Mouse (Mus musculus) midbrain, embryonic 13.5 days (tissue): ENCODE measurements around the gene Eif3j1. TPM values are rescaled to one million over a fixed set of nuclear protein-coding genes. Genes with fewer than 3 reads are reported as not detected.

Experiments
- microRNA-seq: library from miRNA; unstranded; fragments of <30 nt; microRNA quantifications from one replicate; pipeline ENCODE4, GENCODE M21; 2016
- polyA plus RNA-seq: library from polyadenylated mRNA; unstranded; fragments of >200 nt; fragmentation: Nextera tagmentation; extraction: Ambion mirVana; gene quantifications from 2 replicates; pipeline ENCODE4 v1.2.1, GENCODE M21; 2015

The Eif3j1 gene
- polyA plus RNA-seq, 1 experiment from 2014 or later, result 10.2 TPM

Small RNA genes within 50 kb of the gene (microRNA-seq; reads per million reads assigned to microRNA genes)
- gene Gm47314, result not detected

Other genes with a start within 250 kb of the Eif3j1 start
- gene Frmd5, start 221.5 kb upstream of the Eif3j1 start, polyA plus RNA-seq, result 27.7 and 31.6 TPM in 2 replicates
- gene Casc4, start 161.6 kb upstream of the Eif3j1 start, polyA plus RNA-seq, result 26.0 and 26.2 TPM in 2 replicates
- gene Ctdspl2, start 72.5 kb upstream of the Eif3j1 start, polyA plus RNA-seq, result 43.0 and 46.0 TPM in 2 replicates
- 0.49 and 0.79 TPM in 2 replicates for gene Mageb3, start 72.5 kb upstream of the Eif3j1 start, polyA plus RNA-seq
- gene Spg11, start 89.8 kb downstream of the Eif3j1 start, polyA plus RNA-seq, result 9.7 and 11.2 TPM in 2 replicates
- 82.5 and 82.7 TPM in 2 replicates for gene B2m, start 119.1 kb downstream of the Eif3j1 start, polyA plus RNA-seq
- not detected in 2 replicates for gene Trim69, start 132.2 kb downstream of the Eif3j1 start, polyA plus RNA-seq
- not detected in 2 replicates for gene Patl2, start 157.6 kb downstream of the Eif3j1 start, polyA plus RNA-seq
- not detected in 2 replicates for gene Terb2, start 157.7 kb downstream of the Eif3j1 start, polyA plus RNA-seq
- gene Sord, start 206.2 kb downstream of the Eif3j1 start, polyA plus RNA-seq, result 18.2 and 20.0 TPM in 2 replicates